Mouse (Mus musculus) ES-E14 (cell line): ENCODE measurements at regions not wholly inside any gene's neighbourhood (a gene's known extent, or its start where the extent isn't known, plus 50 kb on each side); places are given as distances from the start of the nearest gene placed in this dataset.

Experiments
- DNase-seq: peaks from one replicate; pipeline ENCODE4 v3.0.0-alpha.2; 2013; ENCODE audit warnings: low read depth, low spot score
- H3K27ac ChIP-seq: 2 replicates; pipeline ENCODE4 v1.5.1; 2012; ENCODE audit warnings: low read depth, mild to moderate bottlenecking, low read length, moderate library complexity, mixed read lengths; ENCODE audit not compliant: poor library complexity, insufficient read depth, severe bottlenecking
- H3K36me3 ChIP-seq: 2 replicates; pipeline ENCODE4 v1.6.1; 2012; ENCODE audit warnings: mild to moderate bottlenecking, low read length, moderate library complexity, mixed read lengths; ENCODE audit not compliant: control insufficient read depth, poor library complexity, insufficient read depth, severe bottlenecking
- H3K4me1 ChIP-seq, 2 experiments: fragments of 150-350 bp in 1 of 2; sonication (generic) in 1 of 2; 2 replicates each; pipeline ENCODE4 v1.6.1; 2012; ENCODE audit warnings: low read length in 2 of 2, mild to moderate bottlenecking in 1 of 2, mixed read lengths in 1 of 2; ENCODE audit not compliant: control insufficient read depth in 2 of 2, insufficient read depth in 2 of 2, poor library complexity in 1 of 2
- H3K4me3 ChIP-seq, 2 experiments: fragments of 150-350 bp in 1 of 2; sonication (generic) in 1 of 2; 2 replicates each; pipeline ENCODE4 v1.5.1; 2012; ENCODE audit warnings: low read length in 2 of 2, low read depth in 1 of 2, mild to moderate bottlenecking in 1 of 2, mixed read lengths in 1 of 2; ENCODE audit not compliant: insufficient read depth in 1 of 2, poor library complexity in 1 of 2, severe bottlenecking in 1 of 2
- H3K9ac ChIP-seq: 2 replicates; pipeline ENCODE4 v1.6.1; 2012; ENCODE audit warnings: low read depth, mild to moderate bottlenecking, low read length, mixed read lengths; ENCODE audit not compliant: poor library complexity, insufficient read depth, severe bottlenecking
- H3K9me3 ChIP-seq: fragments of 150-350 bp; sonication (generic); 2 replicates; pipeline ENCODE4 v1.6.1; 2012; ENCODE audit warnings: low read depth, mild to moderate bottlenecking, low read length; ENCODE audit not compliant: control insufficient read depth, insufficient read depth
- CHD2 ChIP-seq: IDR thresholded peaks from 2 replicates; pipeline ENCODE4 v1.6.1; 2014; ENCODE audit warnings: mild to moderate bottlenecking, low read depth, low read length, inconsistent platforms
- HCFC1 ChIP-seq: IDR thresholded peaks from 2 replicates; pipeline ENCODE4 v1.6.1; 2012; ENCODE audit warnings: low read length, inconsistent platforms, borderline replicate concordance; ENCODE audit not compliant: insufficient read depth
- MAFK ChIP-seq: IDR thresholded peaks from 2 replicates; pipeline ENCODE4 v1.6.1; 2014; ENCODE audit warnings: mild to moderate bottlenecking, low read depth, low read length, inconsistent platforms; ENCODE audit not compliant: insufficient read depth
- ZC3H11A ChIP-seq: IDR thresholded peaks from 2 replicates; pipeline ENCODE4 v1.6.1; 2012; ENCODE audit warnings: low read depth, mild to moderate bottlenecking, inconsistent platforms, low read length, borderline replicate concordance
- ZNF384 ChIP-seq: IDR thresholded peaks from 2 replicates; pipeline ENCODE4 v1.6.1; 2012; ENCODE audit warnings: low read depth, low read length, inconsistent platforms
- in situ Hi-C, 2 experiments: fragments of 600-800 bp; cut with MboI; formaldehyde crosslinking; loops; one replicate each; pipeline ENCODE4 v1.15.1; 2025; ENCODE audit warnings: low sequenced_read_pairs in 2 of 2, inconsistent platforms in 1 of 2; ENCODE audit not compliant: unreplicated experiment in 2 of 2

- Histone ChIP-seq H3K36me3 (no peaks in the 10 kb centered on the region), H3K9ac (no peak overlapping the region), H3K27ac (no peak overlapping the region), H3K4me1 (no peaks in the 10 kb centered on the region), H3K4me3 (no peak overlapping the region), H3K9me3 (no peaks in the 10 kb centered on the region)
- TF ChIP-seq ZC3H11A = no peak
- no peak for TF ChIP-seq CHD2
- no peak for TF ChIP-seq MAFK
- DNase-seq = no peak
- in situ Hi-C loops = no loop called here
Measured at GRCm38 (mm10) chr9:79500253-79500652, 218.4 kb downstream of the Col12a1 start.

- no peak overlapping the region for H3K4me3 ChIP-seq
- H3K9ac ChIP-seq = no peak overlapping the region
- in situ Hi-C loops = no loop called here
- H3K36me3 ChIP-seq = no peaks in the 10 kb centered on the region
- TF ChIP-seq CHD2 (no peak), HCFC1 (no peak), MAFK (no peak), ZNF384 (no peak), ZC3H11A (no peak)
- H3K4me1 ChIP-seq = no peaks in the 10 kb centered on the region
- DNase-seq = no peak
- no peak overlapping the region for H3K27ac ChIP-seq
- H3K9me3 ChIP-seq = no peaks in the 10 kb centered on the region
Measured at GRCm38 (mm10) chr9:79502034-79502433, 216.6 kb downstream of the Col12a1 start.

GRCm38 (mm10) chr9:79516384-79516783 is 202.2 kb downstream of the Col12a1 start:
- no peak overlapping the region for H3K9ac ChIP-seq
- H3K4me1 ChIP-seq = no peaks in the 10 kb centered on the region
- TF ChIP-seq CHD2 (no peak), HCFC1 (no peak), MAFK (no peak), ZNF384 (no peak), ZC3H11A (no peak)
- no peaks in the 10 kb centered on the region for H3K36me3 ChIP-seq
- H3K9me3 ChIP-seq = no peaks in the 10 kb centered on the region
- no peak overlapping the region for H3K27ac ChIP-seq
- H3K4me3 ChIP-seq = no peak overlapping the region
- DNase-seq = no peak
- in situ Hi-C loops = no loop called here

- H3K9me3 ChIP-seq = no peaks in the 10 kb centered on the region
- no peak for DNase-seq
- no peak for TF ChIP-seq ZC3H11A
- TF ChIP-seq CHD2 = no peak
- TF ChIP-seq HCFC1 = no peak
- TF ChIP-seq MAFK = no peak
- TF ChIP-seq ZNF384 = no peak
Measured at GRCm38 (mm10) chr9:79517461-79517860, 201.2 kb downstream of the Col12a1 start.

GRCm38 (mm10) chr9:79518640-79519039 is 200.0 kb downstream of the Col12a1 start:
- no peak for DNase-seq
- TF ChIP-seq ZNF384 (no peak), MAFK (no peak), HCFC1 (no peak), ZC3H11A (no peak), CHD2 (no peak)
- no peak overlapping the region for H3K27ac ChIP-seq
- H3K9me3 ChIP-seq = no peaks in the 10 kb centered on the region
- no peak overlapping the region for H3K4me3 ChIP-seq
- H3K36me3 ChIP-seq = no peaks in the 10 kb centered on the region
- in situ Hi-C loops = no loop called here
- no peaks in the 10 kb centered on the region for H3K4me1 ChIP-seq
- H3K9ac ChIP-seq = no peak overlapping the region

More at GRCm38 (mm10) chr9:79517461-79517860, 201.2 kb downstream of the Col12a1 start:
- H3K9ac ChIP-seq = no peak overlapping the region
- no peaks in the 10 kb centered on the region for H3K36me3 ChIP-seq
- in situ Hi-C loops = no loop called here
- no peaks in the 10 kb centered on the region for H3K4me1 ChIP-seq
- no peak overlapping the region for H3K27ac ChIP-seq
- no peak overlapping the region for H3K4me3 ChIP-seq
